Mouse (Mus musculus) heart, postnatal 0 days (tissue): Measurements from ENCODE around the gene Mrps34. TPM values are rescaled to one million over a fixed set of nuclear protein-coding genes. Genes with fewer than 3 reads are reported as not detected.
A peak's percentile ranks its signal among the peaks of the same experiment; 100 is the strongest.

Experiments
- ATAC-seq: fragments of 200-750 bp; cut with Nextera tagmentation; 2 replicates; pipeline ENCODE4 v1.8.0; 2017; ENCODE audit warnings: low read depth, moderate number of reproducible peaks, moderate library complexity; ENCODE audit not compliant: insufficient read depth
- DNase-seq: peaks from one replicate; pipeline ENCODE4 v3.0.0-alpha.2; 2016; ENCODE audit warnings: low spot score
- H3K27ac ChIP-seq: fragments of 300-500 bp; sonication (generic); 2 replicates; pipeline ENCODE4 v1.5.1; 2014; ENCODE audit warnings: low read depth, mild to moderate bottlenecking
- H3K27me3 ChIP-seq: fragments of 300-500 bp; sonication (generic); 2 replicates; pipeline ENCODE4 v1.6.1; 2014; ENCODE audit warnings: low read length, mixed read lengths; ENCODE audit not compliant: control insufficient read depth, insufficient read depth
- H3K36me3 ChIP-seq: fragments of 300-500 bp; sonication (generic); replicated peaks from 2 replicates; pipeline ENCODE4 v1.6.1; 2014; ENCODE audit warnings: low read length, mixed read lengths; ENCODE audit not compliant: control insufficient read depth, insufficient read depth
- H3K4me1 ChIP-seq: fragments of 300-500 bp; sonication (generic); 2 replicates; pipeline ENCODE4 v1.6.1; 2014; ENCODE audit warnings: antibody characterized with exemption; ENCODE audit not compliant: control insufficient read depth, insufficient read depth
- H3K4me2 ChIP-seq: fragments of 300-500 bp; sonication (generic); 2 replicates; pipeline ENCODE4 v1.6.1; 2014; ENCODE audit warnings: low read depth, mild to moderate bottlenecking, low read length, moderate library complexity
- H3K4me3 ChIP-seq: fragments of 300-500 bp; sonication (generic); 2 replicates; pipeline ENCODE4 v1.5.1; 2014; ENCODE audit warnings: low read depth, low read length
- H3K9ac ChIP-seq: fragments of 300-500 bp; sonication (generic); replicated peaks from 2 replicates; pipeline ENCODE4 v1.6.1; 2014; ENCODE audit warnings: low read depth, low read length, mixed read lengths
- H3K9me3 ChIP-seq: fragments of 300-500 bp; sonication (generic); replicated peaks from 2 replicates; pipeline ENCODE4 v1.6.1; 2016; ENCODE audit warnings: low read length; ENCODE audit not compliant: control insufficient read depth
- CTCF ChIP-seq: IDR thresholded peaks from 2 replicates; pipeline ENCODE4 v1.5.1; 2016; ENCODE audit warnings: antibody characterized with exemption, control low read depth, low read depth
- EP300 ChIP-seq: IDR thresholded peaks from 2 replicates; pipeline ENCODE4 v1.6.1; 2016; ENCODE audit warnings: antibody characterized with exemption, low read depth
- WGBS: fragments of 180-500 bp; shearing (Covaris S2); extraction: QIAGEN DNeasy Blood & Tissue Kit; methylation state at CpG from one replicate; pipeline ENCODE4 v1.1.7; 2014; 5-methylcytosine and 5-hydroxymethylcytosine counted together
- polyA plus RNA-seq: library from polyadenylated mRNA; unstranded; fragments of >200 nt; fragmentation: Nextera tagmentation; extraction: Ambion mirVana; gene quantifications from 2 replicates; pipeline ENCODE4 v1.2.1, GENCODE M21; 2015
- total RNA-seq: library from RNA; depleted of rRNA; stranded (reverse); fragments of >200 nt; gene quantifications from 2 replicates; pipeline ENCODE4 v1.2.3, GENCODE M21; 2014; ENCODE audit warnings: low replicate concordance; rRNA removed

Gene Mrps34
- total RNA-seq (64.0 and 76.7 TPM in 2 replicates), polyA plus RNA-seq (135 and 147 TPM in 2 replicates)

- TF ChIP-seq EP300, result no peak
- no peak for TF ChIP-seq CTCF
- H3K9me3 ChIP-seq, result no peaks in the 10 kb centered on the region
- ATAC-seq (peak; percentile 48), DNase-seq (peak; percentile 84)
- peak within 1 kb of the TSS; percentile 71 for H3K4me3 ChIP-seq
- peaks cover 58% of the 10 kb centered on the region for H3K36me3 ChIP-seq
- H3K4me1 ChIP-seq, result peaks cover 20% of the 10 kb centered on the region; the same call in 1 of the 2 replicates
- peak within 1 kb of the TSS; percentile 90 for H3K9ac ChIP-seq
- no peaks in the 10 kb centered on the region for H3K27me3 ChIP-seq
- H3K27ac ChIP-seq, result peak within 1 kb of the TSS; percentile 83
- H3K4me2 ChIP-seq, result peak within 1 kb of the TSS; percentile 97
- WGBS, result 0% methylated on average over 62 of the region's 62 CpGs
These were observed at the start of gene Mrps34, which contains the start of gene Eme2 for GRCm38 (mm10) chr17:24894995-24895547. Gene Mrps34 (plus strand): TSS chr17:24895116. Gene Eme2 (minus strand): TSS chr17:24895087.

GRCm38 (mm10) chr17:24847386-24847785, 47.5 kb upstream of the Mrps34 start:
- 95% methylated on average over 1 of the region's 1 CpGs for WGBS
- H3K27ac ChIP-seq, result no peak overlapping the region
- TF ChIP-seq CTCF, result no peak
- TF ChIP-seq EP300, result no peak
- H3K4me3 ChIP-seq, result no peak overlapping the region
- H3K36me3 ChIP-seq, result no peaks in the 10 kb centered on the region
- H3K9ac ChIP-seq, result no peak overlapping the region
- ATAC-seq (no peak), DNase-seq (no peak)
- H3K9me3 ChIP-seq, result no peaks in the 10 kb centered on the region
- H3K4me2 ChIP-seq, result no peak overlapping the region
- H3K27me3 ChIP-seq, result no peaks in the 10 kb centered on the region
- H3K4me1 ChIP-seq, result peaks cover 27% of the 10 kb centered on the region

GRCm38 (mm10) chr17:24848600-24849031, 46.3 kb upstream of the Mrps34 start:
- H3K9ac ChIP-seq, result peak overlapping the region; percentile 12
- peak overlapping the region; percentile 65 for H3K4me3 ChIP-seq
- TF ChIP-seq EP300 (no peak), CTCF (no peak)
- DNase-seq, result no peak
- H3K27ac ChIP-seq, result peak overlapping the region; percentile 93
- H3K27me3 ChIP-seq, result no peaks in the 10 kb centered on the region
- no peaks in the 10 kb centered on the region for H3K9me3 ChIP-seq
- peaks cover 10% of the 10 kb centered on the region for H3K36me3 ChIP-seq
- H3K4me1 ChIP-seq, result peaks cover 27% of the 10 kb centered on the region
- H3K4me2 ChIP-seq, result peak overlapping the region; percentile 89
- no peak for ATAC-seq

GRCm38 (mm10) chr17:24849733-24850064, 45.2 kb upstream of the Mrps34 start:
- TF ChIP-seq CTCF (peak; percentile 45), EP300 (no peak; the same call in 1 of the 2 replicates)

GRCm38 (mm10) chr17:24850065-24850772, 44.7 kb upstream of the Mrps34 start, which contains the start of gene Fahd1:
Gene Fahd1 (minus strand): TSS chr17:24850364.
- no peak for TF ChIP-seq CTCF
- TF ChIP-seq EP300, result peak; percentile 76
- Histone ChIP-seq H3K27me3 (no peaks in the 10 kb centered on the region), H3K9me3 (no peaks in the 10 kb centered on the region), H3K4me2 (peak within 1 kb of the TSS; percentile 89), H3K27ac (peak within 1 kb of the TSS; percentile 93), H3K9ac (peak within 1 kb of the TSS; percentile 72), H3K4me1 (peaks cover 17% of the 10 kb centered on the region), H3K4me3 (peak within 1 kb of the TSS; percentile 65), H3K36me3 (peaks cover 24% of the 10 kb centered on the region)
- DNase-seq, result peak; percentile 99
- ATAC-seq, result peak; percentile 96
- WGBS, result under 1% methylated on average over 58 of the region's 58 CpGs

More at GRCm38 (mm10) chr17:24849733-24850064, 45.2 kb upstream of the Mrps34 start:
- peak overlapping the region; percentile 93 for H3K27ac ChIP-seq
- H3K36me3 ChIP-seq, result peaks cover 19% of the 10 kb centered on the region
- DNase-seq (peak; percentile 33), ATAC-seq (peak; percentile 47)
- peak overlapping the region; percentile 65 for H3K4me3 ChIP-seq
- peak overlapping the region; percentile 89 for H3K4me2 ChIP-seq
- peaks cover 22% of the 10 kb centered on the region for H3K4me1 ChIP-seq
- H3K27me3 ChIP-seq, result no peaks in the 10 kb centered on the region
- no peaks in the 10 kb centered on the region for H3K9me3 ChIP-seq
- WGBS, result 1% methylated on average over 21 of the region's 21 CpGs
- H3K9ac ChIP-seq, result peak overlapping the region; percentile 72
